Mouse (Mus musculus): ENCODE data around the gene Armc12. TPM values are rescaled to one million over a fixed set of nuclear protein-coding genes. Genes with fewer than 3 reads are reported as not detected.
A peak's percentile ranks its signal among the peaks of the same experiment; 100 is the strongest.

Gene Armc12
- total RNA-seq, 2 experiments from 2014 or later = not detected

- DNase-seq (ENCODE audit: low spot score in 2 of 2) = no peak
Measured at GRCm38 (mm10) chr17:28513337-28513736, 17.3 kb upstream of the Armc12 start.

DNA sequence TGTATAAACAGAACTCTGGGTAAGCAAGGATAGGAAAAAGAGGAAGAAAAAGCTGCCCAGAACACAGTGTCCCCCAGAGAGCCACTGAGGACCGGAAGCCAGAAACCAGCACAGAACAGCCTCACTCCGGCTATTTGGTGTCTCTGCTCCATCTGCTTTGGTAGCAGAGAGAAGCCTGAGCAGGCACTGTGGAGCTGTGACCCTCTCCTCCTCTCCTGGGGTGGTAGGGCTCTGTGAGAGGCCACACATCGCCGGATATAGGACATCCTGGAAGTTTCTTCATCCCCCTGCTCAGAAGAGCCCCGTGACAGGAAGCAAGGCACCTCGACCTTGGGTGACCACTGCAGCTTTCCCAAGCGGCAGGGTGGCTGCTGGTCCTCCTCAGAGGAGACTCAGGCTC is 16.8 kb upstream of the Armc12 start:
- DNase-seq (ENCODE audit: low spot score in 2 of 2) = no peak

DNA sequence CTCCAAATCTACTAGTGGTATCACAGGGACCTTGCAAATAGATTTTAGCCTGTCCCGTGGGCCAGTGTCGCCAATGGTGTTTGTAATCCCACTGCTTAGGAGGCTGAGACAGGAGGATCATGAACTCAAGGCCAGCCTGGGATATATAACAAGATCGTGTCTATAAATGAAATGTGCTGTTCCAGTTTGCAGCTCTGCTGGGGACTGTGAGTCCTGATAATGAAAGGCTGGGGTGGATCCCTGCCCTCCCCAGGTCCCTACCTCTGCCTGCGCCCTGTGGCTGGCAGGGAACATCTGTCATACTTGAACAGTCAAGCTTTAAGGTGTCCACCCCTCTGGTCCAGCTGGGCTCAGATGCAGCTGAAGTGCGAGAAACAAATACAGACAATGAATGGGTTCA is 16.1 kb upstream of the Armc12 start:
- DNase-seq (ENCODE audit: low spot score in 2 of 2) = no peak

DNA sequence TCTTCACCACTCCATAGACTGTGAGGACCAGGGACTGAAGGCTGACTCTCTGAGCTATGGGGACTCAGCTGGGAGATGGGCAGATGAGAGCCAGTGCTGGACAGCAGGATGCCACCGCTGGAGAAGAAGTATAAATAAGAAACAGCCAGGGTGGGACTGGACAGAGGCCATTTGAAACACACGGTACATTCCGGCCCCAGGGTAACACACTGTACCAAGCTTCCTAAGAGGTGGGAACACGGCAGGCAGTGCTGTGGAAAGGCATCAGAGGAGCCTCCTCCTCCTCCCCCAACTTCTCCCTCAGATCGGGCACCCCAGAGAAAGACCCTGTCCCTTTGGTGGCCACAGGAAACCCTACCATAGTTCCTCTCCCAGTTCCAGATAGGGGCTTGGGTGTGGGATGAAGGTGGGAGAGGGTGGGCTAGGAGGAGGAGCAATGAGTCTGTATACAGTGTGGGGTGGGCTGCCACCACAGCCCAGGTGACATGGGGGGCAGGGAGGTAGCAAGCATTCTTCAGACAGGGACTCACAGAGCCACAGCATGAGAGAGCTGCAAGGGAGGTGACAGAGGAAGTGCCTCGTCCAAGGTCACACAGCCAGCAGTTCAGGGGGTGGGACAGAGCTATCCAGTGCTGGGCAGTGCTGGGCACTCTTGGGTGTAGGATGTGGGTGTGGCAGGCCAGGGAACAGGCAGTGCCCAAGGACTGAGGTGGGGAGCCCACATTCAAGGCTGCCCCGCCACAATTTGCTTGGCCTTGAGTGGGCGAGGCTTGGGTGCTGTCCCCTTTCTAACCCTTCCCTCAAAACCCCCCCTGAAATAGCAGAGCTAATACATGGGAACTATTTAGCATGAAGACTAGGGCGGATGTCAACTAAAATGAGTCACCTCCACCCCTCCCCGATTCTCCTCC is 14.9 kb upstream of the Armc12 start:
- no peak for DNase-seq (ENCODE audit: low spot score in 2 of 2)

DNA sequence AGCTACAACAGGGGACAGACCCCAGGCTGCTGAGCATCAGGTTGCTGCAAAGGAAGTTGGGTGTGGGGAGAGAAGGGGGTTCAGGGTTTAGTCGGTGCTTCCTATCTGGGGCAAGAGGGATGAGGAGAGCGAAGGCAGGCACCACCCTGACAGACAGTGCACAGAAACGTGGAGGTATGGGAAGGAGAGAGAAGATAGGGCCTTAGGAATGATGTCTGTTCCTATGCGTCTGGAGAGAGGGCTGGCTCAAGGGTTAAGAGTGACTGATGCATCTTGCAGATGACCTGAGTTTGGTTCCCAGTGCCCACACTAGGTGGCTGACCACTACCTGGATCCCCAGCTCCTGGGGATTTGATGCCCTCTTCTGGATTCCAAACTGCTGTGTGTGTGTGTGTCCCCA is 13.7 kb upstream of the Armc12 start:
- DNase-seq (ENCODE audit: low spot score in 2 of 2) = no peak

DNA sequence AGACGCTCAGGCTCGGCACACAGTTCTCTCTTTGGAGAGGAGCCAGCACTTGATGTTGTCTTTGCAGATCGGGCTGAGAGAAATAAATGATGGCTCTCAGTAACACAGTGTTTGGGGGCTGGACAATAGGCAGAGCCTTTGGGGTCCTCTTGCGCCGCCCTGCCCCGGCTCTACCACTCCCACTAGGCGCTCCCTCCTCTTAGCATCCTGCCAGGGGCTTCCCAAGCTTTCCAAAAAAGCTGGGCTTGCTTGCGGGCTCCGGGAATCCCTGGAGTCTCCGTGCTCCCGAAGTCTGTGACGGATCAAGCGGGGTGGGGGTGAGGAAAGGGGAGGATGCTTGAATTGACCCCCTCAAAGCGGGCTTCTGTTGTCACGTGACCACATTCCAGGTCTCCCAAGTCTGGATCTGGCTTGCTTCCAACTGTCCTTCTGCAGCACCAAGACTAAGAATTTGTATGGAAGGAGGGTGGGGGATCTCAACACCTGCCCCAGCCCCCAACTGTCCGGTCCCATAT is 13.1 kb upstream of the Armc12 start, which contains the start of gene Fkbp5:
Gene Fkbp5 (minus strand): TSS at position 87 of the 515 bp plus-strand sequence.
- peak in 1 of 2 experiments; percentile 67 for DNase-seq (ENCODE audit: low spot score in 2 of 2)

- DNase-seq (ENCODE audit: low spot score in 2 of 2) = peak; percentile 84 to 92
Measured at GRCm38 (mm10) chr17:28517956-28518614, 12.5 kb upstream of the Armc12 start.

GRCm38 (mm10) chr17:28518615-28519071 is 12.0 kb upstream of the Armc12 start:
- no peak for DNase-seq (ENCODE audit: low spot score in 2 of 2)

GRCm38 (mm10) chr17:28519827-28520226 is 10.8 kb upstream of the Armc12 start:
- no peak for DNase-seq (ENCODE audit: low spot score in 2 of 2)

DNA sequence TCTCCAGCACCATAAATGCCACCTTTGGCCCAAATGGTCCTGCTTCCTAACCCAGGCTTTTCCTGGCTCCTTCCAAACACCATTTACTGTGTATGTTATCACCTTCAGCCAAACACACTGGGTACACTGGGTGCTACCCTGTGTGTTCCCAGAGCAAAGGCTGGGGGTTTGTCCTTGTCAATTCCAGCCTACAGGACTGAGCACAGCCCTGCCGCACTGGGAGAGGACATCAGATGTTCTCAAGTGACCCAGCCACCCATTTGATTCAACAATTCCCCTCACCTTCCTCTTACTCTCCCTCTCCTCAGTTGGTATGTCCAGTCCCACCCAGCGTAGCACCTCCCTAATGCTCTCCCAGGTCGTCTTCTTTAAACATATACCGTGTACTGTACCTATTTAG is 10.0 kb upstream of the Armc12 start:
- no peak for DNase-seq (ENCODE audit: low spot score in 2 of 2)

DNA sequence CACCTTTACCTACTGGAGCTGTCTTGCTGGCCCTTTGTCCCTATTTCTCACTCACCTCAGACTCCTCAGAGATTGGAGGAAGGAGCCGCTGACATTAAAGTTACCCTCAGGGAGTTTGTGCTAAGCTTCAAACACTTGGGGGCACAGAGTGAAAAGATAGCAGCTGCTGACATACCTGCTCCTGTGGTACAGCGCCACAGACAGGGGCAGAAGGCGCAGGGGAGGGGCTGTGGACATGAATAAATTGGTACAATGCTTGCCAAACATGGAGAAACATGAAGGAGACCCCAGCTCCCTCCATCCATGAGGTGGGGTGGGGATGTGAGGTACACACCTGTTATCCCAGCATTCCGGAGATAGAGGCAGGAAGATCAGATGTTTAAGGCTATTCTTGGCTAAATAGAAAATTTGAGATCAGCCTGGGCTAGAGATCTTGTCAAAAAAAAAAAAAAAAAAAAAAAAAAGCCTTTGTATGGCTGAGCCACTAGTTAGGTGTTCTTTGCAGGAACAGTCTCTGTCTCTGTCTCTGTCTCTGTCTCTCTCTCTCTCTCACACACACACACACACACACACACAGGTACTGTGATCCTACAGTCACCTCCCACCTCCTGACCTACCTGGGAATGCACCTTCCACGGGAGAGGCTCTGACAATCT is 9.4 kb upstream of the Armc12 start:
- DNase-seq (ENCODE audit: low spot score in 2 of 2) = no peak

DNA sequence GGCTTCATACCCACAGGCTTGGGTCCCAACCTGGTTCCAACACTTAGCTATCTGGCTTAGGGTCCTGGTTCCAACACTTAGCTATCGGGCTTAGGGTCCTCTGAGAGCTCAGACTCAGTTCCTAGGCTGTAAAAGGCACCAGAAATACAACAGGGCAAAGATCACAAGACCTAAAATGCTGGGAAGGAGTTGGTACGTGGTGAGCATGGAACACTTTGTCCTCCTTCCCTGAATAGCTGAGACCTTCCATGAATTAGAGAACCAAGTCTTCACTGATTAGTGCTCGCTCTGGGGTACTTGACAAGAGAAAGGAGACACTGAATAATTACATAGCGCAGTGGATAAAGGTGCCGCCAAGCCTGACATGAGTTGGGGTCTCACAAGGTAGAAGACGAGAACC is 8.7 kb upstream of the Armc12 start:
- no peak for DNase-seq (ENCODE audit: low spot score in 2 of 2)

- peak; percentile 87 to 97 for DNase-seq (ENCODE audit: low spot score in 2 of 2)
Measured at GRCm38 (mm10) chr17:28522623-28523354, 7.8 kb upstream of the Armc12 start.

GRCm38 (mm10) chr17:28523355-28524008 is 7.1 kb upstream of the Armc12 start:
- no peak for DNase-seq (ENCODE audit: low spot score in 2 of 2)

- DNase-seq (ENCODE audit: low spot score in 2 of 2) = no peak
Measured at GRCm38 (mm10) chr17:28524009-28524695, 6.5 kb upstream of the Armc12 start.

DNA sequence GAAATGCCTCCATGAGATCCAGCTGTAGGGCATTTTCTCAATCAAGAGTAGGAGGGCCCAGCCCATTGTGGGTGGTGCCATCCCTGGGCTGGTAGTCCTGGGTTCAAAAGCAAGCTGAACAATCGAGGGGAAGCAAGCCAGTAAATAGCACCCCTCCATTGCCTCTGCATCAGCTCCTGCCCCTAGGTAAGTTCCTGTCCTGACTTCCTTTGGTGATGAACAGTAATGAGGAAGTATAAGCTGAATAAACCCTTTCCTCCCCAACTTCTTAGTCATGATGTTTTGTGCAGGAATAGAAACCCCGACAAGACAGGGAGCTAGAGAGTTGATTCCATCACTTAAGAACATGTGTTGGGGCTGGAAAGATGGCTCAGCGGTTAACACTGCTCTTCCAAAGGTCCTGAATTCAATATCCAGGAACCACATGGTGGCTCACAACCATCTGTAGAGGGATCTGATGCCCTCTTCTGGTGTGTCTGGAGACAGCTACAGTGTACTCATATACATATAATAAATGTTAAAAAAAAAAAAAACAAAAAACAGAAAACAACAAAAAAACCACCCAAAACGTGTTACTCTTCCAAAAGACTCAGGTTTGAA is 5.7 kb upstream of the Armc12 start:
- no peak for DNase-seq (ENCODE audit: low spot score in 2 of 2)

DNA sequence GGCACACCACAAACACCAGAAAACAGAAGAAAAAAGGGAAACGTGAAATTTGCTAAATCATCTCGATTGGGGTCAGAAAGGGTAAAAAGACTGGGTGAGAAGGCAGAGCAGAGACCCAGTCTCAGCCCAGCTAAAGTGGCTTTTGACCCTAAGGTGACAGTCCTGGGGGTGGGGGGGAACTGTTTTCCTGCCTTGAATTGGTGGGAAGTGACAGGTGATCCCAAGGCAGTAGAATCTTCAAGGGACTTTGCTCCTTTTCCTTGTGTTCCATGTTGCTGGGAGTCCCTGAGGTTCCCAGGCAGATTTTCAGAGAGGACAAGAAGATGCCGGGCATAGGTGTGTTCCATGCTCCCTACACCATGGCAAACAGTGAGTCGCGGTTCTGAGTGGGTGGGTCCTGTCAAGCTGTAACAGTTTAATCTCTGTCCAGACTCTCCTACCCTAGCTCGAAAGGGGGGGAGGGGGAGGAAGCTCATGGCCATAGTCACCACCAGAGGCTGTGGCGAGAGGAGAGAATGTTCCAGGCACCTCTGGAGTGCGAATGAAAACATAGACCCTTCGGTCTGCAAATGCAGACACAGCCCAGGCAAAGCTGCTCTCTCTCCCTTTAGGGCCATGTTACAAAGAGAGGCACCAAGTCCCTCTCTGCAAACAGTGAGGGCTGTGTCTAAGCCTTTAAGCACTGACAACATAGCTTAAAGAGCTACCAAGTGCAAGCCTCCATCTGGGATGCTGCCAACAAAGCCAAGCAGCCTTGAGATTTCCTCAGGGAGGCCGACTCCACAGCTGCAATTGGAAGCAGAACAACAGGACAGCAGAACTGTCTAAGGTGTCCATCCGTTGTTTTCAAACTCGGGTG is 3.2 kb upstream of the Armc12 start:
- no peak for DNase-seq (ENCODE audit: low spot score in 2 of 2)

GRCm38 (mm10) chr17:28528043-28528351 is 2.6 kb upstream of the Armc12 start:
- peak; percentile 86 to 90 for DNase-seq (ENCODE audit: low spot score in 2 of 2)

GRCm38 (mm10) chr17:28529116-28529515 is 1.5 kb upstream of the Armc12 start:
- no peak for DNase-seq (ENCODE audit: low spot score in 2 of 2)
